Mouse (Mus musculus) liver, postnatal 0 days (tissue): Measurements from ENCODE around the gene Flt1. TPM values are rescaled to one million over a fixed set of nuclear protein-coding genes. Genes with fewer than 3 reads are reported as not detected.

Experiments used
- ATAC-seq: fragments of 200-750 bp; cut with Nextera tagmentation; 2 replicates; pipeline ENCODE4 v1.8.0; 2017; ENCODE audit warnings: mild to moderate bottlenecking, moderate library complexity
- DNase-seq: peaks from one replicate; pipeline ENCODE4 v3.0.0-alpha.2; 2016
- H3K27ac ChIP-seq: fragments of 300-500 bp; sonication (generic); 2 replicates; pipeline ENCODE4 v1.5.1; 2014; ENCODE audit warnings: antibody characterized with exemption, moderate library complexity, mild to moderate bottlenecking, low read depth
- H3K27me3 ChIP-seq: fragments of 300-500 bp; sonication (generic); 2 replicates; pipeline ENCODE4 v1.6.1; 2014; ENCODE audit warnings: low read length, control low read depth, mixed read lengths; ENCODE audit not compliant: insufficient read depth
- H3K36me3 ChIP-seq: fragments of 300-500 bp; sonication (generic); replicated peaks from 2 replicates; pipeline ENCODE4 v1.6.1; 2014; ENCODE audit warnings: mild to moderate bottlenecking, control low read depth, low read length, moderate library complexity, mixed read lengths; ENCODE audit not compliant: insufficient read depth
- H3K4me1 ChIP-seq: fragments of 300-500 bp; sonication (generic); 2 replicates; pipeline ENCODE4 v1.6.1; 2014; ENCODE audit warnings: antibody characterized with exemption, mild to moderate bottlenecking, control low read depth; ENCODE audit not compliant: insufficient read depth
- H3K4me2 ChIP-seq: fragments of 300-500 bp; sonication (generic); 2 replicates; pipeline ENCODE4 v1.6.1; 2014; ENCODE audit warnings: low read depth, mild to moderate bottlenecking, low read length, moderate library complexity, mixed read lengths
- H3K4me3 ChIP-seq: fragments of 300-500 bp; sonication (generic); 2 replicates; pipeline ENCODE4 v1.5.1; 2014; ENCODE audit warnings: low read depth, low read length
- H3K9ac ChIP-seq: fragments of 300-500 bp; sonication (generic); replicated peaks from 2 replicates; pipeline ENCODE4 v1.6.1; 2014; ENCODE audit warnings: mild to moderate bottlenecking, moderate library complexity
- H3K9me3 ChIP-seq: fragments of 300-500 bp; sonication (generic); 2 replicates; pipeline ENCODE4 v1.6.1; 2016; ENCODE audit warnings: mild to moderate bottlenecking, control low read depth, low read length, mixed read lengths
- CTCF ChIP-seq: sonication (generic); IDR thresholded peaks from 2 replicates; pipeline ENCODE4 v1.5.1; 2016; ENCODE audit warnings: antibody characterized with exemption, low read depth
- EP300 ChIP-seq: IDR thresholded peaks from 2 replicates; pipeline ENCODE4 v1.6.1; 2016; ENCODE audit warnings: antibody characterized with exemption, low read depth, mild to moderate bottlenecking
- WGBS: fragments of 180-500 bp; shearing (Covaris S2); extraction: QIAGEN DNeasy Blood & Tissue Kit; methylation state at CpG from one replicate; pipeline ENCODE4 v1.1.7; 2014; ENCODE audit not compliant: insufficient replicate concordance; 5-methylcytosine and 5-hydroxymethylcytosine counted together
- polyA plus RNA-seq: library from polyadenylated mRNA; unstranded; fragments of >200 nt; fragmentation: Nextera tagmentation; extraction: Ambion mirVana; gene quantifications from 2 replicates; pipeline ENCODE4 v1.2.1, GENCODE M21; 2015

Flt1 gene
- polyA plus RNA-seq, 1 experiment from 2014 or later, result 2.8 TPM

GRCm38 (mm10) chr5:147718335-147718734 is 7.5 kb downstream of the Flt1 start:
- Histone ChIP-seq H3K4me1 (no peaks in the 10 kb centered on the region), H3K9me3 (no peaks in the 10 kb centered on the region), H3K9ac (no peak overlapping the region), H3K4me3 (no peak overlapping the region), H3K36me3 (no peaks in the 10 kb centered on the region), H3K27me3 (peaks cover 22% of the 10 kb centered on the region), H3K4me2 (no peak overlapping the region), H3K27ac (no peak overlapping the region)
- DNase-seq (no peak), ATAC-seq (no peak)
- WGBS, result 84% methylated on average over 7 of the region's 7 CpGs
- TF ChIP-seq CTCF (no peak), EP300 (no peak)

GRCm38 (mm10) chr5:147716697-147717217 is 9.1 kb downstream of the Flt1 start:
- no peak for TF ChIP-seq EP300
- TF ChIP-seq CTCF, result peak; percentile 33
- DNase-seq (no peak), ATAC-seq (no peak)
- Histone ChIP-seq H3K9ac (no peak overlapping the region), H3K27me3 (peaks cover 11% of the 10 kb centered on the region; the same call in 1 of the 2 replicates), H3K27ac (no peak overlapping the region), H3K4me3 (no peak overlapping the region), H3K9me3 (no peaks in the 10 kb centered on the region), H3K4me1 (no peaks in the 10 kb centered on the region), H3K4me2 (no peak overlapping the region), H3K36me3 (no peaks in the 10 kb centered on the region)
- 76% methylated on average over 15 of the region's 15 CpGs for WGBS

GRCm38 (mm10) chr5:147716276-147716675 is 9.5 kb downstream of the Flt1 start:
- Histone ChIP-seq H3K4me2 (no peak overlapping the region), H3K27me3 (peaks cover 6% of the 10 kb centered on the region; the same call in 1 of the 2 replicates), H3K9ac (no peak overlapping the region), H3K9me3 (no peaks in the 10 kb centered on the region), H3K27ac (no peak overlapping the region), H3K4me1 (no peaks in the 10 kb centered on the region), H3K4me3 (no peak overlapping the region), H3K36me3 (no peaks in the 10 kb centered on the region)
- ATAC-seq (no peak), DNase-seq (no peak)
- TF ChIP-seq EP300 (no peak), CTCF (no peak)
- 75% methylated on average over 9 of the region's 9 CpGs for WGBS

DNA sequence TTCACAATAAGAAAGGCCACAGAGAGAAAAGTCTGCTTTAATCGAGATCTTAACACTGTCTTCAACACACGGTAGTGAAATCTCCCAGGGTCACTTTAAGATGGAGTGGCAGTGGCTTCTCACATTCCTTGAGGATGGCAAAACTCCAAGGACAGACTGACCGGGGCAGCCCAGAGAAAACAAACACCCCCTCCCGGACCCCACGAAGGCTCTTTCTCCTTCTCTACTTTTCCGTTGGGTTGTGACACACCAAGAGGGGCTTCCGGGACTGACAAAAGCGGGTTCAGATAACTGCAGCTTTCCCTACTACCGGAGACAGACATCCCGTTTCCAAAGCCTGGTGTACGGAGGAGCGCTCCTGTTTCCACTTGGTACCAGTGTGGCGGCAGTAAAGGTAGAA is 10.4 kb downstream of the Flt1 start:
- H3K4me2 ChIP-seq, result no peak overlapping the region
- ATAC-seq, result no peak
- H3K4me3 ChIP-seq, result no peak overlapping the region
- no peak overlapping the region for H3K27ac ChIP-seq
- TF ChIP-seq CTCF (no peak), EP300 (no peak)
- H3K4me1 ChIP-seq, result no peaks in the 10 kb centered on the region
- H3K36me3 ChIP-seq, result no peaks in the 10 kb centered on the region
- H3K9ac ChIP-seq, result no peak overlapping the region
- WGBS, result 68% methylated on average over 13 of the region's 13 CpGs
- 0 out of 2 replicates have a peak, but pooled peaks cover 5% of the 10 kb centered on the region for H3K27me3 ChIP-seq
- H3K9me3 ChIP-seq, result no peaks in the 10 kb centered on the region
- DNase-seq, result no peak

DNA sequence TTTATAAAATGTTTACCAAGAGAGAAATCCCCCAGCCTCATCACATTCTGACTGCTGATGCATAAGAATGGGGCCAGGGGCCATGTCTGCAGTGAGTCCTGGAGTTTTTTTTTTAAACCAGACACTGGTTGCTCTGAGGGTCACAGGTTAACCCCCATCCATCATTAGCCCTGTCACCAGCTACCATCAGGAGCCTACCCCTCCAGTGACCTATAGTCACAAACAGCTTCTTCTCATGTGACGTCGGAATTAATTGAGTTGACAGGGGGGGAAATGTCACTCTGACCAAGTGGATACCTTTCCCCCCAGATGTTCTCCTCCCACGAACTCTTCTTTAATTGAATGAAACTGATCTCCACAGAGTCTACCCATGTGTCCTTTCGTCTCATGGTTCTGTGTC is 17.3 kb downstream of the Flt1 start:
- TF ChIP-seq EP300, result no peak
- no peak for TF ChIP-seq CTCF
- Histone ChIP-seq H3K4me2 (no peak overlapping the region), H3K4me3 (no peak overlapping the region), H3K36me3 (no peaks in the 10 kb centered on the region), H3K9me3 (peaks cover 2% of the 10 kb centered on the region; the same call in 1 of the 2 replicates), H3K9ac (no peak overlapping the region), H3K27ac (no peak overlapping the region), H3K4me1 (no peaks in the 10 kb centered on the region), H3K27me3 (no peaks in the 10 kb centered on the region)
- DNase-seq (no peak), ATAC-seq (no peak)
- WGBS, result 77% methylated on average over 4 of the region's 4 CpGs

DNA sequence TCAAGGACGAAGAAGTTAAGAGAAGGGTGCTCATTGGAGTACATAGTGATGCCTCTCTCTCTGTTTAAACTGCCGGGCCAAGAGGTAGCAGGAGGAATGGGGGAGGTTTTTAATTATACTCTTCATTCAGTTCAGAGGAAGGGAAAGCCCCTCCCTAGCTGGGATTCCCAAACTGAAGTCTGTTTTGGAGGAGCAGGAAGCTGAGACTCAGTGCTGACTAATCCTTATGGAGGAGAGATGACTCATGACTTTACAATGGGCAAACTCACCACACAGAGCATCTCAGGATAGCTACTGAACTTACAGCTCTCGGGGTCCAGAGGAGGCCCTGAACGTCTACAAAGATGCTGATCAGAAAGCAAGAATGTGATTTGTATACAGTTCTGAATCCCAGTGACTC is 18.3 kb downstream of the Flt1 start:
- no peak for DNase-seq
- H3K4me3 ChIP-seq, result no peak overlapping the region
- no peaks in the 10 kb centered on the region for H3K36me3 ChIP-seq
- no peak for TF ChIP-seq EP300
- TF ChIP-seq CTCF, result no peak
- ATAC-seq, result no peak
- H3K9ac ChIP-seq, result no peak overlapping the region
- WGBS, result 64% methylated on average over 4 of the region's 4 CpGs
- H3K4me2 ChIP-seq, result no peak overlapping the region
- no peaks in the 10 kb centered on the region for H3K27me3 ChIP-seq
- no peak overlapping the region for H3K27ac ChIP-seq
- H3K4me1 ChIP-seq, result no peaks in the 10 kb centered on the region
- H3K9me3 ChIP-seq, result peaks cover 2% of the 10 kb centered on the region; the same call in 1 of the 2 replicates
